Mouse (Mus musculus) ES-Bruce4 (cell line): ENCODE measurements at regions not wholly inside any gene's neighbourhood (a gene's known extent, or its start where the extent isn't known, plus 50 kb on each side); places are given as distances from the start of the nearest gene placed in this dataset.

Experiments used
- H3K27ac ChIP-seq: 2 replicates; pipeline ENCODE4 v1.5.1; 2012; ENCODE audit warnings: low read length, inconsistent platforms; ENCODE audit not compliant: insufficient read depth
- H3K27me3 ChIP-seq: 2 replicates; pipeline ENCODE4 v1.6.1; 2012; ENCODE audit warnings: mild to moderate bottlenecking, low read length, inconsistent platforms; ENCODE audit not compliant: control insufficient read depth, poor library complexity, insufficient read depth, severe bottlenecking
- H3K36me3 ChIP-seq: 2 replicates; pipeline ENCODE4 v1.6.1; 2012; ENCODE audit warnings: inconsistent platforms, mild to moderate bottlenecking, low read length, moderate library complexity; ENCODE audit not compliant: control insufficient read depth, poor library complexity, insufficient read depth, severe bottlenecking
- H3K4me1 ChIP-seq: one replicate; pipeline ENCODE4 v1.8.1; 2011; ENCODE audit warnings: low read length; ENCODE audit not compliant: control insufficient read depth, insufficient read depth
- H3K4me3 ChIP-seq: 2 replicates; pipeline ENCODE4 v1.5.1; 2011; ENCODE audit warnings: low read depth, mild to moderate bottlenecking, low read length
- H3K9ac ChIP-seq: 2 replicates; pipeline ENCODE4 v1.6.1; 2012; ENCODE audit warnings: low read depth, mild to moderate bottlenecking, inconsistent platforms; ENCODE audit not compliant: poor library complexity, severe bottlenecking
- H3K9me3 ChIP-seq: replicated peaks from 2 replicates; pipeline ENCODE4 v1.6.1; 2012; ENCODE audit warnings: mild to moderate bottlenecking, low read length, inconsistent platforms; ENCODE audit not compliant: control insufficient read depth, poor library complexity, insufficient read depth, severe bottlenecking
- CTCF ChIP-seq: IDR thresholded peaks from one replicate; pipeline ENCODE4 v1.8.1; 2011; ENCODE audit warnings: low read depth, low read length
- EP300 ChIP-seq: IDR thresholded peaks from 2 replicates; pipeline ENCODE4 v1.6.1; 2011; ENCODE audit warnings: low read depth, low read length; ENCODE audit not compliant: insufficient read depth
- POLR2A ChIP-seq: IDR thresholded peaks from one replicate; pipeline ENCODE4 v1.8.1; 2011; ENCODE audit warnings: low read length; ENCODE audit not compliant: insufficient read depth

DNA sequence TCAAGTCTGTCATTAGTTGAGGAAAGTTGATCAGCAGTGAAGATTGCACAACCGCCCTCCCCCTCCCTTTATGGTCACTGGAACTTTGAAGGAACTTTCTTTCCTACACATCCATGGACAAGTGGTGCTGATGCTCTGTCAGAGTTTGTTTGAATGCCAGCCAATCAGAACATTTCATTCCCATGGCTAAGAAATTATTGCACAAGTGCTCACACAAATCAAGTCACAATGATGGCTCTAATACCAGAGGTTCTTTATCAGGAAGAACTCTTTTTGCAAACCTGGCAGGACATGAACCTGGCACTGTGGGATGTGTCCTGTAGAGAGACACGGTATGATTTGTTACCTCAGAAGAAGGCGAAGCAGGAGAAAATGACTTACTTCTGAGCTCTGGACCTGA, 54.3 kb upstream of the Spry2 start:
- TF ChIP-seq EP300 (no peak), POLR2A (no peak), CTCF (no peak)

DNA sequence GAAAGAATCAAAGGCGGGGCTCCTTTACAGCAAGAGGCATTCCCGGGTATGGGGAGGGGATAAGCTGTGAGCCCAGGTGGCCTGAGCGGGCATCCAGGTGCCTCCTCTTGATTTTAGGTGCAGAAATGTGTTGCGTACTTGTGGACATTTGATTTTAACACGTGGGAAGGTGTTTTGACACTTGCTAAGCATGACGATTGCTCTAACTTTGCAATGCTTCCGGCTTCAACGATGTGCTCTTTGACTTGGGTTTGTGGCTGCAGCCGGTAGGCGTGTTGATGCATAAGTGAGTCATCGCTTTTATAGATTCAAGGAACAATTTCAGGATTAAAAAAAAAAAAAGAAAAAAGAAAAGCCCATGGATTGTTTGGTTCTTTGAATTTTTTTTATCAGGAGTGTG, 58.5 kb upstream of the Spry2 start:
- H3K36me3 ChIP-seq, result no peaks in the 10 kb centered on the region
- no peak overlapping the region for H3K4me3 ChIP-seq
- H3K4me1 ChIP-seq, result no peaks in the 10 kb centered on the region
- H3K27ac ChIP-seq, result no peak overlapping the region
- no peaks in the 10 kb centered on the region for H3K9me3 ChIP-seq
- H3K9ac ChIP-seq, result no peak overlapping the region
- TF ChIP-seq CTCF (no peak), POLR2A (no peak), EP300 (no peak)
- H3K27me3 ChIP-seq, result no peaks in the 10 kb centered on the region

More for the DNA sequence above, 54.3 kb upstream of the Spry2 start:
- Histone ChIP-seq H3K27ac (no peak overlapping the region), H3K9me3 (no peaks in the 10 kb centered on the region), H3K9ac (no peak overlapping the region), H3K36me3 (no peaks in the 10 kb centered on the region), H3K4me1 (no peaks in the 10 kb centered on the region), H3K27me3 (no peaks in the 10 kb centered on the region), H3K4me3 (no peak overlapping the region)

DNA sequence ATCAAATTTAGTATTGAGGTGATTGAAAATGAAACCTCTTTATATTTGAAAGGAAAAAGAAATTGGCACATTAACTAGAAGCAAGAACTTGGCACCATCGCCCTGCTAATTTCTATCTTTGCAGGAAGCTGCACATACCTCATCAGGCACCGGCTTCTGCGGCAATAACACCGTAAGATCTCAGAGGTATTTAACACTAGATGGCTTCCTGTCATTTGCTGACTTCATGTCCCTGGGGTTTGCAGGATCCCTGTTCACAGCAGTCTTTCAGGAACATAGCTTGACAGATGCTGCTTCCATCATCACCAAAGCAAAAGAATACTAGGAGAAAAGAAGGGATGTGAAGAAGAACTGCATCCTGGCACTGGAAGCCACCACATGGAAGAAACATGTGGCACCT, 60.2 kb upstream of the Spry2 start:
- TF ChIP-seq EP300 (no peak), POLR2A (no peak), CTCF (no peak)
- H3K27ac ChIP-seq, result no peak overlapping the region
- H3K4me3 ChIP-seq, result no peak overlapping the region
- no peak overlapping the region for H3K9ac ChIP-seq
- H3K9me3 ChIP-seq, result no peaks in the 10 kb centered on the region
- no peaks in the 10 kb centered on the region for H3K4me1 ChIP-seq
- H3K36me3 ChIP-seq, result no peaks in the 10 kb centered on the region
- no peaks in the 10 kb centered on the region for H3K27me3 ChIP-seq

DNA sequence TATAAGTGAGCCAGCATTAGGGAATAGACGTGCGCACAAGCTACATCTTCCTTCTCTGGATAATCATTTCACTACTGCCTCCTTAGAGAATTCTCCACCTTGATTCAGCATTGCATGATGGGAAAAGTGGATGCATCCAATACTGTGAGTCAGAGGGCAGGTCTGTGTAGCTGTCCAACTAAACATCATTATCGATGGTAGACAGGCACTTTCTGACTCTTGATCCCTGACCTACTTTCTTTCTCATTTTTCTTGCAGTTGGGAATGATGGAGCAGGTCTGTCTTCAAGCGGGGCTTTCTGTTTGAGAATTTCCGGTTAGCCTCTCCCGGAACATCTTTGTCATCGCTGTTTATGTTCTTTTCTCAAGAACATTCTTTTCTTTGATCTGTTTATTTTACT, 61.4 kb upstream of the Spry2 start:
- no peak overlapping the region for H3K9ac ChIP-seq
- H3K36me3 ChIP-seq, result no peaks in the 10 kb centered on the region
- no peaks in the 10 kb centered on the region for H3K9me3 ChIP-seq
- H3K4me1 ChIP-seq, result no peaks in the 10 kb centered on the region
- H3K27me3 ChIP-seq, result no peaks in the 10 kb centered on the region
- H3K4me3 ChIP-seq, result no peak overlapping the region
- no peak overlapping the region for H3K27ac ChIP-seq
- TF ChIP-seq CTCF, result no peak
- no peak for TF ChIP-seq EP300
- TF ChIP-seq POLR2A, result no peak

- Histone ChIP-seq H3K4me1 (no peaks in the 10 kb centered on the region), H3K9me3 (peaks cover 12% of the 10 kb centered on the region), H3K4me3 (no peak overlapping the region), H3K27me3 (no peaks in the 10 kb centered on the region), H3K27ac (no peak overlapping the region), H3K9ac (no peak overlapping the region), H3K36me3 (no peaks in the 10 kb centered on the region)
- TF ChIP-seq CTCF, result no peak
- no peak for TF ChIP-seq POLR2A
- TF ChIP-seq EP300, result no peak
Measured at GRCm38 (mm10) chr14:105979544-105980323, 83.1 kb upstream of the Spry2 start.

DNA sequence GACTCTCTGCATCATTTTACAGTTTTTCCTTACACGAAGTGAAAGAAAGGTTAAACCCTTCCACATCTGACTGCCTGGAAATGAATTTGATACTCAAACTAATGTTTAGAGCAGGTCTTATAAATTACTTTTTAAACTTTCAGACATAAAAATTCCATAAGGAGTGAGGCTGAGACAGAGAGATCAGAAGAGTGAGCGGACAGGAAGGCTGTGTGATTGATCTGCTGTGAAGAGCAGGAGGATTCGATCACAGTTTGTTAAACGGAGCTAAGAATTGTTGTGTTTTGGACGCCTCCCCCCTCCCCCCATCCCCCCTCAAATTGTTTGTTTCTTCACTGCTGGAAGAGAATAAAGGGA, 83.7 kb upstream of the Spry2 start:
- no peaks in the 10 kb centered on the region for H3K36me3 ChIP-seq
- peaks cover 12% of the 10 kb centered on the region for H3K9me3 ChIP-seq
- H3K4me1 ChIP-seq, result no peaks in the 10 kb centered on the region
- TF ChIP-seq POLR2A (no peak), EP300 (no peak), CTCF (no peak)
- H3K9ac ChIP-seq, result no peak overlapping the region
- no peak overlapping the region for H3K27ac ChIP-seq
- no peaks in the 10 kb centered on the region for H3K27me3 ChIP-seq
- no peak overlapping the region for H3K4me3 ChIP-seq
